Mouse (Mus musculus) bone marrow macrophage, adult 2 months (primary cell): ENCODE results near the gene Itpripl2.

Source experiments
- CTCF ChIP-seq: IDR thresholded peaks from 2 replicates; pipeline ENCODE4 v1.5.1; 2012; ENCODE audit warnings: low read depth, mild to moderate bottlenecking, low read length, moderate library complexity
- POLR2A ChIP-seq: IDR thresholded peaks from 2 replicates; pipeline ENCODE4 v1.6.1; 2012; ENCODE audit warnings: mild to moderate bottlenecking, low read depth, low read length, borderline replicate concordance

GRCm38 (mm10) chr7:118518687-118519086 lies 26.9 kb upstream of the Itpripl2 start:
- TF ChIP-seq CTCF (peak; percentile 31), POLR2A (no peak)
